Mouse (Mus musculus) kidney, adult 9 months (tissue): ENCODE data around the gene Olfr521.
A peak's percentile ranks its signal among the peaks of the same experiment; 100 is the strongest.
"Not testable (repeated sequence)": the region's sequence is repeated elsewhere in the genome, so short reads cannot be mapped to it uniquely, and the experiment has no call there.

ENCODE experiments used
- DNase-seq: peaks from one replicate; pipeline ENCODE4 v3.0.0; 2022

Olfr521 gene

DNA sequence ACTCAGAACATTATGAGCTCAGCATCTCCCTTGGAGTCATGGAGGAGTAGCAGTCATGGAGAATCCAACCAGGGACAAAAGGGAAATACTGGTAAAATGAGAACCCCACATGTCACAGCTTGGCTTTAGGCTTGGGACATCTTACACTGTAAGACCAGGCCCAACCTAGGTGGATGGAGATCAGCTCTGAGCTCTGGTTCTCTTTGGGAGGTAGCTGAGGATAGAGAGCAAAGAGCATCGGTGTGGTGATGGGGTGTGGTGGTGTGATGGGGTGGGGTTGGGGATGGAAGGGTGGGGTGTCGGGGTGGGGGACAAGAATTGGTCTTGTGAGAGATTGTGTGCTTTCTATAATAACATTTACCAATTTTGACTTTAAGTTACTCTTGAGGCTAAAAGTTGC, 47.5 kb downstream of the Olfr521 start:
- no peak for DNase-seq

DNA sequence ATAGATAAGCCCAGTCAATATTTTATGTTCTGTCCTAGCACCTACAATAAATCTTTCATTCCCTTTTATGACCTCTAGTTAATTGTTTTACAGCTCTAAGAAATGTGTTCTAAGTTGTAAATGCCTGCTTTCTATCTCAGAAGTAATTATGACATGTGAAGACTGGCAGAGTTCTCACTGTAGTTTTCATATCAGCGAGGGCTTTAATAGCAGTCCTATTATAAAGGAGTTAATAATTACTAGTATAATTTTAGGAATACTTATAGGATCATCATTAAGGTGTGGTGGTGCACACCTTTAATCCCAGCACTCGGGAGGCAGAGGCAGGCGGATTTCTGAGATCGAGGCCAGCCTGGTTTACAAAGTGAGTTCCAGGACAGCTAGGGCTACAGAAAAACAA, 48.4 kb downstream of the Olfr521 start:
- DNase-seq = no peak

DNA sequence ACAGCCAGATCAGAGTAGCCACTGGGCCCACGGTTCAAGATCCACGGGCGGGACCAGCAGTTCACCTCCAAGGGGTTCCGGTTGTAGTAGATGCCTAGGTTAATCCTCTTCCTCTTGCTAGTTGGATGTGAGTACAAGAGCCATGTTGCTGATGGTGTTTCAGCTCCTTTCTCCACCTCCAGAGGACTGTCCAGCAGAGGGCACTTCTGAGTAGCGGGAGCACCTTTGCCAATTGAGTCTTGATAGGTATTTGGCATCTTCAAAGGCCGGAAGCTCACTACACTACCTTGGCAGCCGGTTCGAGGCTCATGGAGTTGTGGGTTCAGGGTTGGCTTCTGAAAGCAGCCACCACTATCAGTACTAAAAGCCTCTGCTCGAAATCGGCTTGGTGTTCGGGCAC, 50.1 kb downstream of the Olfr521 start:
- peak; percentile 53 for DNase-seq

DNA sequence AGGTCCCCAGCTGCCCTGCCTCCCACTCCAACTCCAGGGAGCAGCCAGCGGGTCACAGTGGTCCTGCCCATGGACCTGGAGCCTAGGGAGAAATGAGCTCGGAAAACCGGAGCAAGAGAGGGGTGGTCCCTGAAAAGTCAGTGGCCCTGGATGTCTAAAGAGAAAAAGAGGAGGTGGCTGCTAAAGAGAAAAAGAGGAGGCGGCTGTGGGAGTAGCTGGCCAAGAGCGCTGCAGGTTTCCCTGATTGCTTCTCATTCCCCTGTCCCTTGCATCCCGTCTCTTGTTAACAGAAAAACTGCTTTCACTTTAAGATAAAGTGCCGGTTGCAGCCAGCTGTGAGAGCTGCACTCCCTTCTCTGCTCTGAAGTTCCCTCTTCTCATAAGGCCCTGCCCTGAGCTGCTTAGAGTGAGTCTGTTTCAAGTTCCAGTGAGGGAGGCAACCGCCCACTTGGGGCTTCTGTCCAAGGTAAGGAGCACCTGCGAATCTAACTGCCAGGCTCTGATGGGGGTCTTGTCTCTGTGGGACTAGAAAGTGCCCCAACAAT, 54.9 kb downstream of the Olfr521 start:
- DNase-seq = not testable (repeated sequence)
